Mouse (Mus musculus) neural tube, embryonic 11.5 days (tissue): ENCODE data around the gene Cldn9. TPM values are rescaled to one million over a fixed set of nuclear protein-coding genes. Genes with fewer than 3 reads are reported as not detected.

Experiments
- ATAC-seq: fragments of 200-750 bp; cut with Nextera tagmentation; 2 replicates; pipeline ENCODE4 v1.8.0; 2017; ENCODE audit warnings: moderate number of reproducible peaks, mild to moderate bottlenecking, moderate TSS enrichment, moderate library complexity; ENCODE audit not compliant: insufficient read depth, low FRiP score, low TSS enrichment
- DNase-seq: peaks from one replicate; pipeline ENCODE4 v3.0.0-alpha.2; 2015; ENCODE audit warnings: low spot score
- H3K27ac ChIP-seq: fragments of 300-500 bp; sonication (generic); 2 replicates; pipeline ENCODE4 v1.5.1; 2014; ENCODE audit warnings: low read depth, mild to moderate bottlenecking, low read length
- H3K27me3 ChIP-seq: fragments of 300-500 bp; sonication (generic); 2 replicates; pipeline ENCODE4 v1.6.1; 2014; ENCODE audit warnings: mild to moderate bottlenecking, low read length, mixed read lengths; ENCODE audit not compliant: control insufficient read depth, insufficient read depth
- H3K36me3 ChIP-seq: fragments of 300-500 bp; sonication (generic); 2 replicates; pipeline ENCODE4 v1.6.1; 2014; ENCODE audit warnings: mild to moderate bottlenecking, low read length, moderate library complexity, mixed read lengths; ENCODE audit not compliant: control insufficient read depth, insufficient read depth
- H3K4me1 ChIP-seq: fragments of 300-500 bp; sonication (generic); 2 replicates; pipeline ENCODE4 v1.6.1; 2014; ENCODE audit warnings: low read length, mixed read lengths; ENCODE audit not compliant: control insufficient read depth, insufficient read depth
- H3K4me2 ChIP-seq: fragments of 300-500 bp; sonication (generic); 2 replicates; pipeline ENCODE4 v1.6.1; 2014; ENCODE audit warnings: low read depth, mild to moderate bottlenecking, moderate library complexity
- H3K4me3 ChIP-seq: fragments of 300-500 bp; sonication (generic); 2 replicates; pipeline ENCODE4 v1.5.1; 2014; ENCODE audit warnings: low read depth, low read length
- H3K9ac ChIP-seq: fragments of 300-500 bp; sonication (generic); 2 replicates; pipeline ENCODE4 v1.6.1; 2014; ENCODE audit warnings: mild to moderate bottlenecking, low read length
- H3K9me3 ChIP-seq: fragments of 300-500 bp; sonication (generic); 2 replicates; pipeline ENCODE4 v1.6.1; 2016; ENCODE audit warnings: low read length; ENCODE audit not compliant: control insufficient read depth
- WGBS: fragments of 180-500 bp; shearing (Covaris S2); extraction: QIAGEN DNeasy Blood & Tissue Kit; methylation state at CpG from one replicate; pipeline ENCODE4 v1.1.7; 2014; 5-methylcytosine and 5-hydroxymethylcytosine counted together
- polyA plus RNA-seq: library from polyadenylated mRNA; unstranded; fragments of >200 nt; fragmentation: Nextera tagmentation; extraction: Ambion mirVana; gene quantifications from 2 replicates; pipeline ENCODE4 v1.2.1, GENCODE M21; 2014

Gene Cldn9
- polyA plus RNA-seq, 1 experiment from 2014 or later, result 1.9 TPM

GRCm38 (mm10) chr17:23676473-23677031 lies 7.3 kb downstream of the Cldn9 start:
- H3K27ac ChIP-seq, result no peak overlapping the region
- H3K9me3 ChIP-seq, result no peaks in the 10 kb centered on the region
- no peaks in the 10 kb centered on the region for H3K36me3 ChIP-seq
- peak overlapping the region; percentile 2 for H3K9ac ChIP-seq
- ATAC-seq (no peak), DNase-seq (peak; percentile 39)
- WGBS, result under 1% methylated on average over 30 of the region's 37 CpGs
- peak overlapping the region; percentile 71 for H3K4me2 ChIP-seq
- peaks cover 15% of the 10 kb centered on the region for H3K4me1 ChIP-seq
- H3K4me3 ChIP-seq, result peak overlapping the region; percentile 35
- H3K27me3 ChIP-seq, result peaks cover 54% of the 10 kb centered on the region

GRCm38 (mm10) chr17:23675564-23676281 lies 8.1 kb downstream of the Cldn9 start:
- Histone ChIP-seq H3K27ac (no peak overlapping the region), H3K4me2 (peak overlapping the region; percentile 71; the same call in 1 of the 2 replicates), H3K27me3 (peaks cover 46% of the 10 kb centered on the region), H3K9ac (peak overlapping the region; percentile 2; the same call in 1 of the 2 replicates), H3K36me3 (no peaks in the 10 kb centered on the region), H3K9me3 (no peaks in the 10 kb centered on the region), H3K4me3 (peak overlapping the region; percentile 35), H3K4me1 (peaks cover 15% of the 10 kb centered on the region)
- WGBS, result 11% methylated on average over 15 of the region's 15 CpGs
- DNase-seq (peak; percentile 7), ATAC-seq (no peak)

- Histone ChIP-seq H3K9ac (no peak overlapping the region), H3K9me3 (no peaks in the 10 kb centered on the region), H3K4me1 (peaks cover 15% of the 10 kb centered on the region), H3K4me3 (no peak overlapping the region), H3K36me3 (peaks cover 3% of the 10 kb centered on the region; the same call in 1 of the 2 replicates), H3K27me3 (peaks cover 40% of the 10 kb centered on the region), H3K4me2 (no peak overlapping the region), H3K27ac (no peak overlapping the region)
- 29% methylated on average over 5 of the region's 5 CpGs for WGBS
- ATAC-seq, result no peak
- DNase-seq, result peak; percentile 9
These were observed 8.7 kb downstream of the Cldn9 start for GRCm38 (mm10) chr17:23675127-23675526.

GRCm38 (mm10) chr17:23674271-23674952 lies 9.4 kb downstream of the Cldn9 start:
- Histone ChIP-seq H3K4me2 (peak overlapping the region; percentile 76), H3K4me1 (peaks cover 15% of the 10 kb centered on the region), H3K4me3 (peak overlapping the region; percentile 60), H3K36me3 (peaks cover 4% of the 10 kb centered on the region; the same call in 1 of the 2 replicates), H3K27me3 (peaks cover 33% of the 10 kb centered on the region), H3K9ac (peak overlapping the region; percentile 60), H3K9me3 (no peaks in the 10 kb centered on the region), H3K27ac (no peak overlapping the region)
- no peak for DNase-seq
- no peak for ATAC-seq
- WGBS, result 49% methylated on average over 9 of the region's 9 CpGs

- DNase-seq (peak; percentile 94), ATAC-seq (peak; percentile 91)
These were observed 10.3 kb downstream of the Cldn9 start, which contains the start of the genes Hcfc1r1 and Thoc6 for GRCm38 (mm10) chr17:23673424-23674073. Hcfc1r1 (plus strand) TSS chr17:23673596. Thoc6 (minus strand) TSS chr17:23673882.

GRCm38 (mm10) chr17:23672761-23673160 lies 11.1 kb downstream of the Cldn9 start:
- Histone ChIP-seq H3K4me2 (peak overlapping the region; percentile 76), H3K9ac (no peak overlapping the region), H3K4me1 (peaks cover 15% of the 10 kb centered on the region), H3K4me3 (peak overlapping the region; percentile 60; the same call in 1 of the 2 replicates), H3K36me3 (peaks cover 9% of the 10 kb centered on the region), H3K27ac (no peak overlapping the region), H3K27me3 (peaks cover 17% of the 10 kb centered on the region), H3K9me3 (no peaks in the 10 kb centered on the region)
- no peak for ATAC-seq
- WGBS, result 73% methylated on average over 3 of the region's 3 CpGs
- no peak for DNase-seq

More at GRCm38 (mm10) chr17:23673424-23674073, 10.3 kb downstream of the Cldn9 start, which contains the start of the genes Hcfc1r1 and Thoc6:
- Histone ChIP-seq H3K4me2 (peak within 1 kb of the TSS; percentile 76), H3K27me3 (peaks cover 24% of the 10 kb centered on the region), H3K9me3 (no peaks in the 10 kb centered on the region), H3K9ac (peak within 1 kb of the TSS; percentile 60), H3K27ac (no peak within 1 kb of the TSS), H3K4me3 (peak within 1 kb of the TSS; percentile 60), H3K4me1 (peaks cover 15% of the 10 kb centered on the region), H3K36me3 (peaks cover 9% of the 10 kb centered on the region)
- WGBS, result under 1% methylated on average over 45 of the region's 45 CpGs

GRCm38 (mm10) chr17:23671519-23671918 lies 12.3 kb downstream of the Cldn9 start:
- H3K4me3 ChIP-seq, result no peak overlapping the region
- H3K27ac ChIP-seq, result no peak overlapping the region
- no peak overlapping the region for H3K4me2 ChIP-seq
- DNase-seq (no peak), ATAC-seq (no peak)
- 92% methylated on average over 3 of the region's 3 CpGs for WGBS
- H3K4me1 ChIP-seq, result peaks cover 13% of the 10 kb centered on the region
- peaks cover 17% of the 10 kb centered on the region for H3K27me3 ChIP-seq
- H3K9me3 ChIP-seq, result no peaks in the 10 kb centered on the region
- H3K36me3 ChIP-seq, result peaks cover 9% of the 10 kb centered on the region
- H3K9ac ChIP-seq, result no peak overlapping the region

- no peak overlapping the region for H3K4me2 ChIP-seq
- ATAC-seq, result no peak
- no peak for DNase-seq
- H3K36me3 ChIP-seq, result peaks cover 9% of the 10 kb centered on the region
- no peak overlapping the region for H3K27ac ChIP-seq
- 89% methylated on average over 7 of the region's 7 CpGs for WGBS
- H3K4me3 ChIP-seq, result no peak overlapping the region
- H3K9me3 ChIP-seq, result no peaks in the 10 kb centered on the region
- H3K9ac ChIP-seq, result no peak overlapping the region
- peaks cover 8% of the 10 kb centered on the region for H3K27me3 ChIP-seq
- H3K4me1 ChIP-seq, result peaks cover 5% of the 10 kb centered on the region; the same call in 1 of the 2 replicates
These were observed 13.2 kb downstream of the Cldn9 start for GRCm38 (mm10) chr17:23670516-23671074.
